ENCODE assay signal across 17 mouse cellular contexts in the genomic region with DNA sequence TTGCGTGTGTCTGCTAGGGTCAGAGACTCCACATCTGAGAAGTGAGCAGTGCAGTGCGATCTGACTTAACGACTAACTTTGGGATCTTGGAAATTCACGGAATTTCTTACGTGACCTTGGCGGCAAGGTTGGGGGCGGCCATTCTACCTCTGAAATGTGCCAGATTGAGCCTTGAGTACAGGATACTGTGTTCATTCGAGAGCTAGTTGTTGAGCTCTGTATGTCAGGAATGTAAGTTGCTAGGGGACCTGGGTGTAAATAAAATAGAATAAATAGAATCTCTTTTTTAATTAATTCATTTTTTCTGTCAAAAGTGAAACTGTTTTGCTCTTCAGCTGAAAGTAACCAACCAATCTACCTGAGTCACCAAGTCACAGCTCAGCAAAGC. TPM values are rescaled to one million over a fixed set of nuclear protein-coding genes. Genes with fewer than 3 reads are reported as not detected.
DNase-seq lines count a peak whose midpoint lies in the region; ATAC-seq lines count a peak whose summit lies in the region.
"Had no signal": no experiment of that assay in that cellular context is flagged by ENCODE, and none has a peak within 500 bp of the region (broad histone marks: within the 10 kb centered on the region; RNA-seq: fewer than 3 reads in every experiment).

No protein-coding gene starts in this region.

- H3K9ac ChIP-seq in hindbrain, embryonic 15.5 days = no peak overlapping the region
- H3K9ac ChIP-seq in hindbrain, embryonic 11.5 days (ENCODE audit: low read depth, low read length) = no peak overlapping the region
- H3K9ac ChIP-seq in forebrain, embryonic 16.5 days (replicated peaks; ENCODE audit: low read depth, low read length) = peak overlapping the region; percentile 33; the same call in 1 of the 2 replicates
- H3K9ac ChIP-seq: midbrain, embryonic 12.5 days had no signal

- no peaks in the 10 kb centered on the region for H3K4me1 ChIP-seq in hindbrain, embryonic 15.5 days (replicated peaks)
- H3K4me1 ChIP-seq in hindbrain, embryonic 11.5 days (replicated peaks; ENCODE audit: control insufficient read depth, insufficient read depth, low read length) = no peaks in the 10 kb centered on the region
- H3K4me1 ChIP-seq in megakaryocyte, embryonic 14.5 days = peaks cover 7% of the 10 kb centered on the region; the same call in 1 of the 2 replicates
- peaks cover 17% of the 10 kb centered on the region for H3K4me1 ChIP-seq in forebrain, embryonic 16.5 days (replicated peaks; ENCODE audit: control insufficient read depth, insufficient read depth, low read length)
- H3K4me1 ChIP-seq: embryonic facial prominence, embryonic 10.5 days had no signal

- no peaks in the 10 kb centered on the region for H3K9me3 ChIP-seq in hindbrain, embryonic 15.5 days
- H3K9me3 ChIP-seq in hindbrain, embryonic 11.5 days (ENCODE audit: control insufficient read depth, low read length) = no peaks in the 10 kb centered on the region
- no peaks in the 10 kb centered on the region for H3K9me3 ChIP-seq in megakaryocyte, embryonic 14.5 days
- H3K9me3 ChIP-seq in forebrain, embryonic 16.5 days (ENCODE audit: control insufficient read depth, low read length) = no peaks in the 10 kb centered on the region
- H3K9me3 ChIP-seq: embryonic facial prominence, embryonic 10.5 days; midbrain, embryonic 12.5 days had no signal

- 61% methylated on average over 8 of the region's 8 CpGs for WGBS in hindbrain, embryonic 15.5 days
- 62% methylated on average over 8 of the region's 8 CpGs for WGBS in hindbrain, embryonic 11.5 days
- WGBS in forebrain, embryonic 16.5 days = 45% methylated on average over 8 of the region's 8 CpGs

- 0 out of 2 replicates have a peak overlapping the region, but pooled peaks have one; percentile 9 for H3K4me2 ChIP-seq in hindbrain, embryonic 15.5 days
- H3K4me2 ChIP-seq in hindbrain, embryonic 11.5 days (replicated peaks; ENCODE audit: low read depth, low read length) = no peak overlapping the region
- H3K4me2 ChIP-seq in forebrain, embryonic 16.5 days (ENCODE audit: low read length) = peak overlapping the region; percentile 23
- H3K4me2 ChIP-seq: midbrain, embryonic 12.5 days had no signal

- H3K4me3 ChIP-seq in hindbrain, embryonic 15.5 days = no peak overlapping the region
- no peak overlapping the region for H3K4me3 ChIP-seq in hindbrain, embryonic 11.5 days (ENCODE audit: low read depth, low read length)
- H3K4me3 ChIP-seq in megakaryocyte, embryonic 14.5 days (replicated peaks) = peak overlapping the region; percentile 75
- H3K4me3 ChIP-seq in forebrain, embryonic 16.5 days (replicated peaks; ENCODE audit: low read length) = peak overlapping the region; percentile 5; the same call in 1 of the 2 replicates
- H3K4me3 ChIP-seq: embryonic facial prominence, embryonic 10.5 days; erythroblast, embryonic 14.5 days; midbrain, embryonic 12.5 days; myocyte had no signal

- DNase-seq in heart, adult 11 months = peak; percentile 79
- no peak for DNase-seq in heart, adult 18-20 months
- DNase-seq in hindbrain, embryonic 11.5 days (ENCODE audit: low spot score) = no peak
- DNase-seq in kidney, adult 18-20 months = no peak
- DNase-seq: kidney, postnatal 25 days; right cerebral cortex, adult 18-20 months had no signal

- no peaks in the 10 kb centered on the region for H3K36me3 ChIP-seq in hindbrain, embryonic 15.5 days
- no peaks in the 10 kb centered on the region for H3K36me3 ChIP-seq in hindbrain, embryonic 11.5 days (ENCODE audit: control insufficient read depth, insufficient read depth, low read length)
- no peaks in the 10 kb centered on the region for H3K36me3 ChIP-seq in megakaryocyte, embryonic 14.5 days (replicated peaks; ENCODE audit: low read length)
- H3K36me3 ChIP-seq in forebrain, embryonic 16.5 days (ENCODE audit: control insufficient read depth, insufficient read depth) = no peaks in the 10 kb centered on the region
- H3K36me3 ChIP-seq: embryonic facial prominence, embryonic 10.5 days; midbrain, embryonic 12.5 days had no signal

- H3K27ac ChIP-seq in hindbrain, embryonic 15.5 days (replicated peaks) = no peak overlapping the region
- H3K27ac ChIP-seq in hindbrain, embryonic 11.5 days (ENCODE audit: low read depth, low read length) = no peak overlapping the region
- peak overlapping the region; percentile 37; the same call in 1 of the 2 replicates for H3K27ac ChIP-seq in forebrain, embryonic 16.5 days (ENCODE audit: low read length)
- H3K27ac ChIP-seq: embryonic facial prominence, embryonic 10.5 days; midbrain, embryonic 12.5 days had no signal

- H3K27me3 ChIP-seq in hindbrain, embryonic 15.5 days = no peaks in the 10 kb centered on the region
- H3K27me3 ChIP-seq in hindbrain, embryonic 11.5 days (ENCODE audit: control insufficient read depth, insufficient read depth, low read length) = no peaks in the 10 kb centered on the region
- H3K27me3 ChIP-seq in megakaryocyte, embryonic 14.5 days (replicated peaks) = peaks cover 22% of the 10 kb centered on the region
- H3K27me3 ChIP-seq in forebrain, embryonic 16.5 days (replicated peaks; ENCODE audit: control insufficient read depth, insufficient read depth, low read length) = no peaks in the 10 kb centered on the region
- H3K27me3 ChIP-seq: midbrain, embryonic 12.5 days had no signal

- ATAC-seq in hindbrain, embryonic 15.5 days (ENCODE audit: low FRiP score, low read depth) = no peak
- no peak for ATAC-seq in hindbrain, embryonic 11.5 days (ENCODE audit: low FRiP score)
- ATAC-seq in megakaryocyte, adult 5-6 weeks (ENCODE audit: poor library complexity, severe bottlenecking) = no peak
- ATAC-seq in forebrain, embryonic 16.5 days = peak; percentile 11; the same call in 1 of the 2 replicates
- ATAC-seq: intestine, embryonic 16.5 days had no signal

RNA-seq across cellular contexts. Expression of a gene that starts 22.8 kb away (rescaled TPM):
- not detected for total RNA-seq in heart, adult 18-20 months (2021)
- 30.4 and 37.3 TPM in 2 replicates for polyA plus RNA-seq in hindbrain, embryonic 15.5 days (2015; fragmentation: Nextera tagmentation; extraction: Ambion mirVana)
- 9.9 and 10.4 TPM in 2 replicates for polyA plus RNA-seq in hindbrain, embryonic 11.5 days (2014; fragmentation: Nextera tagmentation; extraction: Ambion mirVana)
- polyA plus RNA-seq in megakaryocyte, embryonic 14.5 days (2012; ENCODE audit: insufficient read depth, low replicate concordance) = not detected in 2 replicates
- total RNA-seq in megakaryocyte, adult 5-6 weeks (2015) = not detected in 2 replicates
- not detected in 2 replicates for total RNA-seq in megakaryocyte, adult 5-6 weeks (2017)
- 51.6 and 56.0 TPM in 2 replicates for polyA plus RNA-seq in forebrain, embryonic 16.5 days (2015; fragmentation: Nextera tagmentation; extraction: Ambion mirVana)
- total RNA-seq: liver, adult 2 months; neutrophil, adult 5-6 weeks had no signal
- polyA plus RNA-seq: erythroblast, embryonic 14.5 days; liver, adult 2 months; myocyte had no signal

RNA-seq across cellular contexts. Expression of a gene that starts 32.7 kb away (rescaled TPM):
- total RNA-seq in heart, adult 18-20 months (2021) = 10 to 100 TPM; 49.3 to 52.2 TPM
- polyA plus RNA-seq in hindbrain, embryonic 15.5 days (2015; fragmentation: Nextera tagmentation; extraction: Ambion mirVana) = 8.1 and 8.2 TPM in 2 replicates
- polyA plus RNA-seq in hindbrain, embryonic 11.5 days (2014; fragmentation: Nextera tagmentation; extraction: Ambion mirVana) = 9.8 and 10.8 TPM in 2 replicates
- 7.8 and 17.5 TPM in 2 replicates for polyA plus RNA-seq in megakaryocyte, embryonic 14.5 days (2012; ENCODE audit: insufficient read depth, low replicate concordance)
- total RNA-seq in megakaryocyte, adult 5-6 weeks (2015) = 28.5 and 35.3 TPM in 2 replicates
- 21.3 and 25.6 TPM in 2 replicates for total RNA-seq in megakaryocyte, adult 5-6 weeks (2017)
- polyA plus RNA-seq in forebrain, embryonic 16.5 days (2015; fragmentation: Nextera tagmentation; extraction: Ambion mirVana) = 6.9 TPM in 2 replicates

Comparison
In these comparisons a context has a peak if more than half of its experiments do, and no peak if none do; other contexts are left out.
1. H3K4me3 ChIP-seq: peak in megakaryocyte, embryonic 14.5 days (single experiment) and forebrain, embryonic 16.5 days (single experiment); none in hindbrain, embryonic 15.5 days (single experiment) and hindbrain, embryonic 11.5 days (single experiment).
2. RNA of a gene that starts 22.8 kb away (polyA plus RNA-seq): 51.6 to 56.0 TPM in forebrain, embryonic 16.5 days, 30.4 to 37.3 TPM in hindbrain, embryonic 15.5 days and 9.9 to 10.4 TPM in hindbrain, embryonic 11.5 days; not detected in megakaryocyte, embryonic 14.5 days; every median in the first group is over 10 times any median in the second.